Mouse (Mus musculus): ENCODE results near the gene Dnah7c. TPM values are rescaled to one million over a fixed set of nuclear protein-coding genes. Genes with fewer than 3 reads are reported as not detected.

Gene Dnah7c
- polyA plus RNA-seq, 1 experiment = not detected

GRCm38 (mm10) chr1:46817934-46818333, 392.5 kb downstream of the Dnah7c start:
- Histone ChIP-seq H3K4me1 (ENCODE audit: control insufficient read depth, insufficient read depth, low read length) (no peaks in the 10 kb centered on the region; the same call in 1 of the 2 replicates), H3K4me3 (replicated peaks; ENCODE audit: control insufficient read depth, low read depth, low read length) (no peak overlapping the region), H3K27ac (ENCODE audit: control insufficient read depth, insufficient read depth, low read depth, low read length, poor library complexity) (no peak overlapping the region)
- 91% methylated on average over 5 of the region's 5 CpGs for WGBS
- TF ChIP-seq POLR2A (IDR thresholded peaks at IDR 0.05; ENCODE audit: borderline replicate concordance, control insufficient read depth, low read depth, low read length) (no peak), CTCF (IDR thresholded peaks at IDR 0.05; ENCODE audit: control insufficient read depth, insufficient read depth, low read length) (no peak)

- H3K4me3 ChIP-seq (replicated peaks; ENCODE audit: control insufficient read depth, low read depth, low read length) = no peak overlapping the region
- H3K27ac ChIP-seq (ENCODE audit: control insufficient read depth, insufficient read depth, low read depth, low read length, poor library complexity) = no peak overlapping the region
- 45% methylated on average over 4 of the region's 4 CpGs for WGBS
- no peaks in the 10 kb centered on the region; the same call in 1 of the 2 replicates for H3K4me1 ChIP-seq (ENCODE audit: control insufficient read depth, insufficient read depth, low read length)
- TF ChIP-seq CTCF (IDR thresholded peaks at IDR 0.05; ENCODE audit: control insufficient read depth, insufficient read depth, low read length) (no peak), POLR2A (IDR thresholded peaks at IDR 0.05; ENCODE audit: borderline replicate concordance, control insufficient read depth, low read depth, low read length) (no peak)
Observed at GRCm38 (mm10) chr1:46822256-46822972, 397.0 kb downstream of the Dnah7c start.

- Histone ChIP-seq H3K4me3 (replicated peaks; ENCODE audit: control insufficient read depth, low read depth, low read length) (no peak overlapping the region), H3K27ac (ENCODE audit: control insufficient read depth, insufficient read depth, low read depth, low read length, poor library complexity) (no peak overlapping the region), H3K4me1 (ENCODE audit: control insufficient read depth, insufficient read depth, low read length) (no peaks in the 10 kb centered on the region)
- no peak for TF ChIP-seq POLR2A (IDR thresholded peaks at IDR 0.05; ENCODE audit: borderline replicate concordance, control insufficient read depth, low read depth, low read length)
- 82% methylated on average over 2 of the region's 2 CpGs for WGBS
Observed at GRCm38 (mm10) chr1:46830066-46830843, 404.9 kb downstream of the Dnah7c start.

- TF ChIP-seq CTCF (IDR thresholded peaks at IDR 0.05; ENCODE audit: control insufficient read depth, insufficient read depth, low read length) = no peak
- TF ChIP-seq POLR2A (IDR thresholded peaks at IDR 0.05; ENCODE audit: borderline replicate concordance, control insufficient read depth, low read depth, low read length) = no peak
- no peaks in the 10 kb centered on the region for H3K4me1 ChIP-seq (ENCODE audit: control insufficient read depth, insufficient read depth, low read length)
- 51% methylated on average over 5 of the region's 5 CpGs for WGBS
Observed at GRCm38 (mm10) chr1:46831927-46832326, 406.5 kb downstream of the Dnah7c start.

GRCm38 (mm10) chr1:46843406-46843805, 418.0 kb downstream of the Dnah7c start:
- Histone ChIP-seq H3K27ac (ENCODE audit: control insufficient read depth, insufficient read depth, low read depth, low read length, poor library complexity) (no peak overlapping the region), H3K4me3 (replicated peaks; ENCODE audit: control insufficient read depth, low read depth, low read length) (no peak overlapping the region), H3K4me1 (ENCODE audit: control insufficient read depth, insufficient read depth, low read length) (no peaks in the 10 kb centered on the region; the same call in 1 of the 2 replicates)
- WGBS = 54% methylated on average over 4 of the region's 4 CpGs
- TF ChIP-seq CTCF (IDR thresholded peaks at IDR 0.05; ENCODE audit: control insufficient read depth, insufficient read depth, low read length) (no peak), POLR2A (IDR thresholded peaks at IDR 0.05; ENCODE audit: borderline replicate concordance, control insufficient read depth, low read depth, low read length) (no peak)

More at GRCm38 (mm10) chr1:46831927-46832326, 406.5 kb downstream of the Dnah7c start:
- no peak overlapping the region for H3K27ac ChIP-seq (ENCODE audit: control insufficient read depth, insufficient read depth, low read depth, low read length, poor library complexity)
- H3K4me3 ChIP-seq (replicated peaks; ENCODE audit: control insufficient read depth, low read depth, low read length) = no peak overlapping the region

GRCm38 (mm10) chr1:46844281-46844680, 418.9 kb downstream of the Dnah7c start:
- WGBS = 83% methylated on average over 2 of the region's 2 CpGs
- Histone ChIP-seq H3K27ac (ENCODE audit: control insufficient read depth, insufficient read depth, low read depth, low read length, poor library complexity) (no peak overlapping the region), H3K4me1 (ENCODE audit: control insufficient read depth, insufficient read depth, low read length) (no peaks in the 10 kb centered on the region; the same call in 1 of the 2 replicates), H3K4me3 (replicated peaks; ENCODE audit: control insufficient read depth, low read depth, low read length) (no peak overlapping the region)
- TF ChIP-seq CTCF (IDR thresholded peaks at IDR 0.05; ENCODE audit: control insufficient read depth, insufficient read depth, low read length) (no peak), POLR2A (IDR thresholded peaks at IDR 0.05; ENCODE audit: borderline replicate concordance, control insufficient read depth, low read depth, low read length) (no peak)

GRCm38 (mm10) chr1:46845221-46845620, 419.8 kb downstream of the Dnah7c start:
- Histone ChIP-seq H3K4me3 (replicated peaks; ENCODE audit: control insufficient read depth, low read depth, low read length) (no peak overlapping the region), H3K4me1 (ENCODE audit: control insufficient read depth, insufficient read depth, low read length) (no peaks in the 10 kb centered on the region; the same call in 1 of the 2 replicates), H3K27ac (ENCODE audit: control insufficient read depth, insufficient read depth, low read depth, low read length, poor library complexity) (no peak overlapping the region)
- TF ChIP-seq POLR2A (IDR thresholded peaks at IDR 0.05; ENCODE audit: borderline replicate concordance, control insufficient read depth, low read depth, low read length) (no peak), CTCF (IDR thresholded peaks at IDR 0.05; ENCODE audit: control insufficient read depth, insufficient read depth, low read length) (no peak)
- WGBS = 66% methylated on average over 5 of the region's 5 CpGs

- Histone ChIP-seq H3K4me1 (ENCODE audit: control insufficient read depth, insufficient read depth, low read length) (no peaks in the 10 kb centered on the region; the same call in 1 of the 2 replicates), H3K4me3 (replicated peaks; ENCODE audit: control insufficient read depth, low read depth, low read length) (no peak overlapping the region), H3K27ac (ENCODE audit: control insufficient read depth, insufficient read depth, low read depth, low read length, poor library complexity) (no peak overlapping the region)
- WGBS = 33% methylated on average over 1 of the region's 1 CpGs
- TF ChIP-seq CTCF (IDR thresholded peaks at IDR 0.05; ENCODE audit: control insufficient read depth, insufficient read depth, low read length) (no peak), POLR2A (IDR thresholded peaks at IDR 0.05; ENCODE audit: borderline replicate concordance, control insufficient read depth, low read depth, low read length) (no peak)
Observed at GRCm38 (mm10) chr1:46849758-46850157, 424.4 kb downstream of the Dnah7c start.

Data from bone marrow, adult 2 months (tissue).